Comparison of ENCODE assay signal across 9 mouse cellular contexts in the genomic region with DNA sequence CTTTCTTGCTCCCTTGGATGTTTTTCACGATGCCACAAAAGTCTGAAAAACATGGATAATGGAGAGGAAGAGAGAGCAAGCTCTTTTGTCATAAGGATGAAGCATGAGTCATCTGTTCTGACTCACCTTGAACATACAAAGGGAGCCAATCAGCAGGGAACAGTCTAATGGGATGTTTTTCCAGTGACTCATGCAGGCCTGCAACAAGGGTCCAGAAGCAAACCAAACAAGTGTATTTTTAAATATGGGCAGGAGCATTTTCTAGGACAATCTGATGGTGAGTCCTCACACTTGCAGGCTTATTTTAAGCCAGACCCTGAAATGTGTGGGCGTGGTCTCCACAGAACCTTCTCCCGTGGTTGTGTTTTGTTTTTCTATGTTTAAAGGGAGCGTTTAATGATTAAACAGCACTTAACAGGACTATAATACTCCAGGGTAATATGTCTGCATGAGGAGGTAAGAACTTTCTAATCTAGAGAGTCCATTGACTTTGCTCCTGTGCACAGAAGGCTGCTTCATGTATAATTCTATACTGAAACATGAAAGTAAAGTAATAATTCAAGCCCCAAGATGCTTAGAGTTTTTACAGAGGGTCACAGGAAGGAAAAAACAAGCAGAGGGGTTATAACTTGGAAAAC.
DNase-seq lines count a peak whose midpoint lies in the region; ATAC-seq lines count a peak whose summit lies in the region.
"Had no signal": no experiment of that assay in that cellular context is flagged by ENCODE, and none has a peak within 500 bp of the region (broad histone marks: within the 10 kb centered on the region; RNA-seq: fewer than 3 reads in every experiment).

No protein-coding gene starts in this region.

- DNase-seq in lung, adult 18-20 months: peak; percentile 10 to 38
- no peak for DNase-seq in lung, postnatal 4 days
- peak; percentile 91 for DNase-seq in brain, adult 2 months (ENCODE audit: low read depth, low spot score)
- peak; percentile 9 to 15 for DNase-seq in kidney, adult 8-10 months
- DNase-seq in testis, postnatal 14 days (ENCODE audit: low spot score): no peak
- DNase-seq in urinary bladder, postnatal 10 days (ENCODE audit: low spot score): no peak

- no peaks in the 10 kb centered on the region for H3K36me3 ChIP-seq in stomach, embryonic 15.5 days
- H3K36me3 ChIP-seq in hindbrain, embryonic 16.5 days (ENCODE audit: control insufficient read depth, insufficient read depth, low read length): no peaks in the 10 kb centered on the region
- H3K36me3 ChIP-seq: liver, embryonic 15.5 days had no signal

- H3K4me1 ChIP-seq in stomach, embryonic 15.5 days: no peaks in the 10 kb centered on the region
- H3K4me1 ChIP-seq in hindbrain, embryonic 16.5 days (ENCODE audit: control insufficient read depth, insufficient read depth, low read depth, low read length): no peaks in the 10 kb centered on the region
- H3K4me1 ChIP-seq: liver, embryonic 15.5 days had no signal

- no peaks in the 10 kb centered on the region for H3K27me3 ChIP-seq in stomach, embryonic 15.5 days (replicated peaks)
- no peaks in the 10 kb centered on the region for H3K27me3 ChIP-seq in hindbrain, embryonic 16.5 days (replicated peaks; ENCODE audit: control insufficient read depth, insufficient read depth, low read length)
- H3K27me3 ChIP-seq: liver, embryonic 15.5 days had no signal

- ATAC-seq in stomach, embryonic 15.5 days (ENCODE audit: insufficient read depth, low FRiP score, low read depth): peak; percentile 70; the same call in 1 of the 2 replicates
- ATAC-seq in hindbrain, embryonic 16.5 days: no peak

- H3K4me2 ChIP-seq in stomach, embryonic 15.5 days: no peak overlapping the region
- H3K4me2 ChIP-seq in hindbrain, embryonic 16.5 days (ENCODE audit: low read length): no peak overlapping the region
- H3K4me2 ChIP-seq: liver, embryonic 15.5 days had no signal

- WGBS in stomach, embryonic 15.5 days: 56% methylated on average over 4 of the region's 4 CpGs
- WGBS in hindbrain, embryonic 16.5 days: 81% methylated on average over 4 of the region's 4 CpGs

- peak overlapping the region; percentile 26; the same call in 1 of the 2 replicates for H3K27ac ChIP-seq in stomach, embryonic 15.5 days
- H3K27ac ChIP-seq in hindbrain, embryonic 16.5 days (ENCODE audit: low read depth, low read length): no peak overlapping the region
- H3K27ac ChIP-seq: liver, embryonic 15.5 days had no signal

- no peaks in the 10 kb centered on the region for H3K9me3 ChIP-seq in stomach, embryonic 15.5 days
- no peaks in the 10 kb centered on the region for H3K9me3 ChIP-seq in hindbrain, embryonic 16.5 days (ENCODE audit: control insufficient read depth, low read length)
- H3K9me3 ChIP-seq: liver, embryonic 15.5 days had no signal

- no peak overlapping the region for H3K9ac ChIP-seq in stomach, embryonic 15.5 days
- no peak overlapping the region for H3K9ac ChIP-seq in hindbrain, embryonic 16.5 days (ENCODE audit: low read depth, low read length)
- H3K9ac ChIP-seq: liver, embryonic 15.5 days had no signal

- no peak overlapping the region for H3K4me3 ChIP-seq in stomach, embryonic 15.5 days (replicated peaks)
- H3K4me3 ChIP-seq in hindbrain, embryonic 16.5 days (ENCODE audit: low read length): no peak overlapping the region
- H3K4me3 ChIP-seq: liver, embryonic 15.5 days had no signal

Comparison
In these comparisons a context has a peak if more than half of its experiments do, and no peak if none do; other contexts are left out.
1. DNase-seq: peak in lung, adult 18-20 months (2 of 2), brain, adult 2 months (single experiment) and kidney, adult 8-10 months (2 of 2); none in lung, postnatal 4 days (0 of 2), testis, postnatal 14 days (single experiment) and urinary bladder, postnatal 10 days (single experiment).